Mouse (Mus musculus) ZHBTc4 (cell line): ENCODE results near the gene Galnt10.

Experiments
- DNase-seq: peaks from one replicate; pipeline ENCODE4 v3.0.0-alpha.2; 2011; ENCODE audit warnings: low read depth, low spot score

Galnt10 gene

GRCm38 (mm10) chr11:57658751-57659150 lies 13.5 kb downstream of the Galnt10 start:
- DNase-seq = no peak

GRCm38 (mm10) chr11:57660156-57660555 lies 14.9 kb downstream of the Galnt10 start:
- no peak for DNase-seq

- peak; percentile 32 for DNase-seq
Observed at GRCm38 (mm10) chr11:57660814-57661213, 15.6 kb downstream of the Galnt10 start.

- DNase-seq = no peak
Observed at GRCm38 (mm10) chr11:57661492-57662229, 16.4 kb downstream of the Galnt10 start.

- DNase-seq = no peak
Observed at GRCm38 (mm10) chr11:57662231-57662630, 17.0 kb downstream of the Galnt10 start.

- DNase-seq = no peak
Observed at GRCm38 (mm10) chr11:57663271-57663670, 18.0 kb downstream of the Galnt10 start.

- no peak for DNase-seq
Observed at GRCm38 (mm10) chr11:57664741-57665140, 19.5 kb downstream of the Galnt10 start.

- no peak for DNase-seq
Observed at GRCm38 (mm10) chr11:57668271-57668670, 23.0 kb downstream of the Galnt10 start.

- DNase-seq = no peak
Observed at GRCm38 (mm10) chr11:57669522-57669921, 24.3 kb downstream of the Galnt10 start.

- no peak for DNase-seq
Observed at GRCm38 (mm10) chr11:57671120-57671697, 26.0 kb downstream of the Galnt10 start.

- no peak for DNase-seq
Observed at GRCm38 (mm10) chr11:57671797-57672196, 26.6 kb downstream of the Galnt10 start.

- peak; percentile 63 for DNase-seq
Observed at GRCm38 (mm10) chr11:57672995-57673394, 27.8 kb downstream of the Galnt10 start.

GRCm38 (mm10) chr11:57673977-57674687 lies 28.9 kb downstream of the Galnt10 start:
- DNase-seq = no peak

GRCm38 (mm10) chr11:57677261-57677660 lies 32.0 kb downstream of the Galnt10 start:
- DNase-seq = no peak

- no peak for DNase-seq
Observed at GRCm38 (mm10) chr11:57682589-57682988, 37.3 kb downstream of the Galnt10 start.

- DNase-seq = no peak
Observed at GRCm38 (mm10) chr11:57683125-57683524, 37.9 kb downstream of the Galnt10 start.

- DNase-seq = no peak
Observed at GRCm38 (mm10) chr11:57683931-57684330, 38.7 kb downstream of the Galnt10 start.

- DNase-seq = peak; percentile 26
Observed at GRCm38 (mm10) chr11:57684891-57685290, 39.6 kb downstream of the Galnt10 start.

- DNase-seq = no peak
Observed at GRCm38 (mm10) chr11:57685689-57686454, 40.6 kb downstream of the Galnt10 start.

GRCm38 (mm10) chr11:57686797-57687196 lies 41.6 kb downstream of the Galnt10 start:
- DNase-seq = no peak

- no peak for DNase-seq
Observed at GRCm38 (mm10) chr11:57687258-57687657, 42.0 kb downstream of the Galnt10 start.
